Mouse (Mus musculus): ENCODE measurements around the gene Ptrhd1.

- no peak for TF ChIP-seq FLI1 (IDR thresholded peaks at IDR 0.05; ENCODE audit: low read length)
- no peak for TF ChIP-seq GATA1 (IDR thresholded peaks at IDR 0.05; ENCODE audit: borderline replicate concordance, low read length)
Observed at GRCm38 (mm10) chr12:4194643-4195042, 39.2 kb upstream of the Ptrhd1 start.

Data from megakaryocyte, embryonic 14.5 days (primary cell).